Mouse (Mus musculus): ENCODE data around the gene Rgs21. TPM values are rescaled to one million over a fixed set of nuclear protein-coding genes. Genes with fewer than 3 reads are reported as not detected.

The Rgs21 gene
- polyA plus RNA-seq (2012; rRNA removed) = not detected in 2 replicates

DNA sequence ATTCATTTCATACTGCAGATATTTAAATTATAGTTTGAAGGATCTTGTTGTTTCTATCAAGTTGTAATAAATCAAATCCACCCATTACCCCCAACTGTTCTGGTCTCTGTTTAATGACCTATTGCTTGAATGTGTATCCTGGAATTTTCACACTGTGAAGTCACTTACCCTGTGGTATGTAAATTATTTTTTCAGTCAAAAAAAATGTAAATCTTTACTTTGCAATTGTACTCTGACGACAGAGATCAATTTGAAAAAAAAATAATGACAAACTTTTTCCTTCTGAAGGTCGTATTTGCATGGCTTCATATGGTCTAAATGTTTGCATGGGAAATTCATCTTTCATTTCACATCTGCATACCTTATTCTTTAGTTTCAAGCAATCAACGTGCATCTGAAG, at the start of gene Rgs21:
Gene Rgs21 (minus strand): TSS at position 101 of the 400 bp plus-strand sequence.

Other genes starting within 250 kb of the Rgs21 start
- 0.03 TPM in 1 of 2 replicates, not detected in the other for gene Rgs18, start 207.8 kb upstream of the Rgs21 start, polyA plus RNA-seq (2012; rRNA removed)

All from stomach, adult 2 months (tissue).